Mouse (Mus musculus): Measurements from ENCODE around the gene Ccdc82. TPM values are rescaled to one million over a fixed set of nuclear protein-coding genes. Genes with fewer than 3 reads are reported as not detected.

The Ccdc82 gene
- total and polyA plus RNA-seq, 3 experiments = 9.5 to 11.9 (median 11.3) TPM

DNA sequence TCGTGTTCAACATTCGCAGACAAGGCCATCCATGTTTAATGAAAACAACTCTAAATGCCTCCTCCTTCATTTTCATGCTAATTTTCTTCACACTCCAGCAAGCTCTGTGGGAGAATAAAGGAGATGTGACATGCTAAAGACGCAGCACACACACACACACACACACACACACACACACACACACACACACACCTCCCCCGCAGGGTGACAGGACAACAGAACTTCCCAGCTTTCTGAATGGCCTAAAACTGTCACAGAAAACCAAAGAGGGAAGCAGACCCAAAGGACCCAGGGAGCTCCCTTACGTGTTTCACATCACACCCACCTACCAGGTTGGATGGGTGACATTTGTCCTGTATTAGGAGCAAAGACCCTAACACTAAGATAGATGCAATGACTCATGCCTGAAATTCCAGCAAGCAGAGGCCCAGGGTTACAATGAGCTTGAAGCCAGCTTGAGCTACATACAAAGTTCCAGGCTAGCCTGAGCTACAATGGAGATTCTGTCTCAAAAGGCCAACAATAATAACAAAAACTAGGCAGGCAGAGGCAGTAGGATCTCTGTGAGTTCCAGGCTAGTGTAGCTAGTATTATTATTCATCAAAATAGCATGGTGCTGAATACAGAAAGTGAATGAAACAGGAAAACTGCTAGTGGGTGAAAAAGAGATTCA, 56.5 kb downstream of the Ccdc82 start:
- TF ChIP-seq CHD1 (IDR thresholded peaks at IDR 0.05; ENCODE audit: low read depth, low read length) = no peak
- TF ChIP-seq ETS1 (conservative IDR thresholded peaks at IDR 0.05; ENCODE audit: low read depth, low read length) = peak; percentile 25
- TF ChIP-seq MAFK (IDR thresholded peaks at IDR 0.05; ENCODE audit: insufficient replicate concordance, low read length) = 0 out of 2 replicates have a peak, but pooled peaks have one; percentile 12
- TF ChIP-seq EP300 (IDR thresholded peaks at IDR 0.05; ENCODE audit: low read length) = 0 out of 2 replicates have a peak, but pooled peaks have one; percentile 11
- TF ChIP-seq MXI1 (IDR thresholded peaks at IDR 0.05; ENCODE audit: low read depth, low read length) = peak; percentile 33
- TF ChIP-seq UBTF (IDR thresholded peaks at IDR 0.05; ENCODE audit: low read depth, low read length) = 0 out of 2 replicates have a peak, but pooled peaks have one; percentile 25
- 0 out of 2 replicates have a peak, but pooled peaks have one; percentile 55 for TF ChIP-seq RCOR1 (conservative IDR thresholded peaks at IDR 0.05; ENCODE audit: low read depth, low read length)
- TF ChIP-seq SIN3A (IDR thresholded peaks at IDR 0.05; ENCODE audit: low read length) = peak; percentile 67
- no peak for TF ChIP-seq USF2 (conservative IDR thresholded peaks at IDR 0.05; ENCODE audit: low read depth, low read length)
- TF ChIP-seq TBP (conservative IDR thresholded peaks at IDR 0.05; ENCODE audit: low read depth, low read length) = no peak
- TF ChIP-seq TCF12 (IDR thresholded peaks at IDR 0.05; ENCODE audit: low read depth, low read length) = peak; percentile 14; the same call in 1 of the 2 replicates
- 0 out of 2 replicates have a peak, but pooled peaks have one; percentile 55 for TF ChIP-seq MAZ (IDR thresholded peaks at IDR 0.05; ENCODE audit: low read depth, low read length)
- TF ChIP-seq HCFC1 (IDR thresholded peaks at IDR 0.05; ENCODE audit: low read depth, low read length) = 0 out of 2 replicates have a peak, but pooled peaks have one; percentile 19
- Histone ChIP-seq H3K9me3 (replicated peaks; ENCODE audit: low read length) (no peaks in the 10 kb centered on the region), H3K79me2 (replicated peaks; ENCODE audit: control insufficient read depth, extremely low read depth, insufficient read depth, poor library complexity, severe bottlenecking) (peaks cover 48% of the 10 kb centered on the region), H3K36me3 (replicated peaks in 1 of 2; ENCODE audit: control insufficient read depth in 1 of 2, insufficient read depth in 1 of 2, low read length in 1 of 2) (peaks cover 0 to 8% of the 10 kb centered on the region in 2 experiments), H3K27me3 (replicated peaks) (no peaks in the 10 kb centered on the region), H3K4me1 (ENCODE audit: control insufficient read depth in 1 of 2, insufficient read depth in 2 of 2) (peaks cover 8 to 60% of the 10 kb centered on the region in 2 experiments), H3K4me2 (ENCODE audit: insufficient read depth, low read depth, poor library complexity, severe bottlenecking) (peak overlapping the region; percentile 97), H3K4me3 (replicated peaks in 1 of 3; ENCODE audit: low read depth in 2 of 3, low read length in 2 of 3, poor library complexity in 1 of 3) (no peak overlapping the region), H3K9ac (ENCODE audit: insufficient read depth, low read depth) (peak overlapping the region; percentile 56), H3K27ac (ENCODE audit: insufficient read depth, low read depth) (peak overlapping the region; percentile 79)
- no peak for DNase-seq (ENCODE audit: extremely low read depth)
- in situ Hi-C loops (cut with MboI; ENCODE audit: low pct_ligation_motif_present, low pct_unique_long_range_greater_than_20kb, low sequenced_read_pairs) (no loop called here), dilution Hi-C loops (cut with MboI; ENCODE audit: extremely low pct_ligation_motif_present, extremely low pct_unique_long_range_greater_than_20kb, low sequenced_read_pairs) (no loop called here)

DNA sequence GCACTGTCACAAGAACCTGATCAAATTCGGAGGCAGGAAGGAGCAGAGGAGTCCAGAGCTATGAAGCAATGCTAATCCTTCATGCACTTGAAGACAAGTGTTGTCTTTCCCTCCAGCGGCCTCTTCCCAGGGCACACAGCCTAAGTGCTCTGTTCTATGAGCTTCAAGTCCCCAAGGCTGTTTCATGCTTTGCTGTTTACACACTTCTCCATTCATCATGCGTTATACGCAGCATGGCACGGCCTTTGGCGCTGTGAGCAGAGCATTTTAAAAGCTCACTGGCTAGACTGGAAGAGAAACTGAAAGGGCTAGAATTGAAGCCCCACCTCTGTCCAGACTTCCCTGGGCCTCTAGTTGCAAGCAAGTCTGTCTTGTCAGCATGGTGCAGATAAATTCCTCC, 57.2 kb downstream of the Ccdc82 start:
- in situ Hi-C loops (cut with MboI; ENCODE audit: low pct_ligation_motif_present, low pct_unique_long_range_greater_than_20kb, low sequenced_read_pairs) = no loop called here
- TF ChIP-seq ZNF384 (IDR thresholded peaks at IDR 0.05; ENCODE audit: low read depth, low read length) (no peak), CHD2 (IDR thresholded peaks at IDR 0.05; ENCODE audit: low read length) (no peak), POLR2A (IDR thresholded peaks at IDR 0.05; ENCODE audit: low read depth, low read length) (peak; percentile 18; the same call in 1 of the 2 replicates), ZKSCAN1 (IDR thresholded peaks at IDR 0.05; ENCODE audit: borderline replicate concordance, low read depth, low read length) (no peak), NRF1 (IDR thresholded peaks at IDR 0.05; ENCODE audit: low read depth, low read length) (no peak), ZC3H11A (IDR thresholded peaks at IDR 0.05; ENCODE audit: low read depth, low read length) (no peak), USF1 (IDR thresholded peaks at IDR 0.05; ENCODE audit: low read depth, low read length) (no peak), JUN (IDR thresholded peaks at IDR 0.05; ENCODE audit: insufficient read depth, low read depth, low read length) (no peak), RAD21 (IDR thresholded peaks at IDR 0.05; ENCODE audit: low read depth, low read length) (no peak), TBP (conservative IDR thresholded peaks at IDR 0.05; ENCODE audit: low read depth, low read length) (0 out of 2 replicates have a peak, but pooled peaks have one; percentile 45), ELF1 (IDR thresholded peaks at IDR 0.05; ENCODE audit: low read depth, low read length) (no peak), POLR2AphosphoS2 (IDR thresholded peaks at IDR 0.05; ENCODE audit: low read depth, low read length) (no peak), PAX5 (IDR thresholded peaks at IDR 0.05; ENCODE audit: low read length) (no peak), BHLHE40 (IDR thresholded peaks at IDR 0.05; ENCODE audit: low read depth, low read length) (peak; percentile 32; the same call in 1 of the 2 replicates), MEF2A (IDR thresholded peaks at IDR 0.05; ENCODE audit: borderline replicate concordance, low read depth, low read length) (0 out of 2 replicates have a peak, but pooled peaks have one; percentile 37), NELFE (IDR thresholded peaks at IDR 0.05; ENCODE audit: low read depth, low read length) (no peak), ETS1 (conservative IDR thresholded peaks at IDR 0.05; ENCODE audit: low read depth, low read length) (peak; percentile 39; the same call in 1 of the 2 replicates), CHD1 (IDR thresholded peaks at IDR 0.05; ENCODE audit: low read depth, low read length) (no peak), RCOR1 (conservative IDR thresholded peaks at IDR 0.05; ENCODE audit: low read depth, low read length) (no peak), MXI1 (IDR thresholded peaks at IDR 0.05; ENCODE audit: low read depth, low read length) (peak; percentile 79), MYC (IDR thresholded peaks at IDR 0.05; ENCODE audit: low read depth, low read length) (peak; percentile 78), HCFC1 (IDR thresholded peaks at IDR 0.05; ENCODE audit: low read depth, low read length) (no peak), UBTF (IDR thresholded peaks at IDR 0.05; ENCODE audit: low read depth, low read length) (no peak)
- H3K9me3 ChIP-seq (replicated peaks; ENCODE audit: low read length) = no peaks in the 10 kb centered on the region
- no peaks in the 10 kb centered on the region for H3K27me3 ChIP-seq (replicated peaks)
- H3K9ac ChIP-seq (ENCODE audit: insufficient read depth, low read depth) = peak overlapping the region; percentile 56
- DNase-seq (ENCODE audit: extremely low read depth) = no peak
- peaks cover 8 to 67% of the 10 kb centered on the region in 2 experiments for H3K4me1 ChIP-seq (ENCODE audit: control insufficient read depth in 1 of 2, insufficient read depth in 2 of 2)
- peak overlapping the region; percentile 97 for H3K4me2 ChIP-seq (ENCODE audit: insufficient read depth, low read depth, poor library complexity, severe bottlenecking)
- peak overlapping the region; percentile 79 for H3K27ac ChIP-seq (ENCODE audit: insufficient read depth, low read depth)
- H3K36me3 ChIP-seq (replicated peaks in 1 of 2; ENCODE audit: control insufficient read depth in 1 of 2, insufficient read depth in 1 of 2, low read length in 1 of 2) = peaks cover 0 to 9% of the 10 kb centered on the region in 2 experiments
- H3K79me2 ChIP-seq (replicated peaks; ENCODE audit: control insufficient read depth, extremely low read depth, insufficient read depth, poor library complexity, severe bottlenecking) = peaks cover 41% of the 10 kb centered on the region
- dilution Hi-C loops (cut with MboI; ENCODE audit: extremely low pct_ligation_motif_present, extremely low pct_unique_long_range_greater_than_20kb, low sequenced_read_pairs) = no loop called here
- peak overlapping the region in 2 of 3 experiments; percentile 17 to 29 for H3K4me3 ChIP-seq (replicated peaks in 1 of 3; ENCODE audit: low read depth in 2 of 3, low read length in 2 of 3, poor library complexity in 1 of 3)
